Mouse (Mus musculus) G1E (cell line): ENCODE data around the gene Wdr13. TPM values are rescaled to one million over a fixed set of nuclear protein-coding genes. Genes with fewer than 3 reads are reported as not detected.

Experiments used
- ATAC-seq: 2 replicates; pipeline ENCODE4 v1.8.0; 2016; ENCODE audit warnings: mild to moderate bottlenecking; ENCODE audit not compliant: insufficient number of reproducible peaks, poor library complexity, low FRiP score, severe bottlenecking; ENCODE audit errors: extremely low read depth
- DNase-seq: peaks from one replicate; pipeline ENCODE4 v3.0.0; 2012; ENCODE audit warnings: low spot score
- H3K27me3 ChIP-seq: 2 replicates; pipeline ENCODE4 v1.6.1; 2012; ENCODE audit warnings: mild to moderate bottlenecking, low read length, inconsistent platforms; ENCODE audit not compliant: insufficient read depth
- H3K36me3 ChIP-seq: replicated peaks from 2 replicates; pipeline ENCODE3; 2012; ENCODE audit warnings: mild to moderate bottlenecking, inconsistent platforms
- H3K4me1 ChIP-seq: 2 replicates; pipeline ENCODE4 v1.6.1; 2012; ENCODE audit warnings: low read depth, low read length, inconsistent platforms, mixed read lengths; ENCODE audit not compliant: insufficient read depth
- H3K4me3 ChIP-seq: 2 replicates; pipeline ENCODE4 v1.5.1; 2012; ENCODE audit warnings: low read depth, mild to moderate bottlenecking, inconsistent platforms, low read length, moderate library complexity, mixed read lengths
- H3K9me3 ChIP-seq: replicated peaks from 2 replicates; pipeline ENCODE4 v1.6.1; 2012; ENCODE audit warnings: inconsistent platforms
- CTCF ChIP-seq: IDR thresholded peaks from 2 replicates; pipeline ENCODE4 v1.5.1; 2012; ENCODE audit warnings: low read depth, low read length, inconsistent platforms, mixed read lengths
- GATA1 ChIP-seq: IDR thresholded peaks from 2 replicates; pipeline ENCODE4 v1.6.1; 2012; ENCODE audit warnings: borderline replicate concordance, low read length, inconsistent platforms, mixed read lengths
- GATA2 ChIP-seq: IDR thresholded peaks from 2 replicates; pipeline ENCODE4 v1.6.1; 2012; ENCODE audit warnings: low read depth, low read length, inconsistent platforms, borderline replicate concordance
- POLR2AphosphoS5 ChIP-seq: IDR thresholded peaks from 2 replicates; pipeline ENCODE4 v1.6.1; 2012; ENCODE audit warnings: low read depth, low read length, inconsistent platforms; ENCODE audit not compliant: insufficient replicate concordance
- TAL1 ChIP-seq: conservative IDR thresholded peaks from 2 replicates; pipeline ENCODE4 v1.6.1; 2012; ENCODE audit warnings: low read depth, low read length, inconsistent platforms, mixed read lengths
- polyA plus RNA-seq: library from polyadenylated mRNA; stranded (reverse); fragments of >175 nt; gene quantifications from 2 replicates; pipeline ENCODE4 v1.2.3, GENCODE M21; 2012
- total RNA-seq, 2 experiments: library from RNA; stranded (forward) in 1 of 2; stranded (reverse) in 1 of 2; fragments of 200-1000 nt in 1 of 2; fragments of >200 nt in 1 of 2; fragmentation: Nextera tagmentation in 1 of 2; gene quantifications; 2 replicates each; pipeline ENCODE4 v1.2.3; 2014 to 2017

The Wdr13 gene
- total and polyA plus RNA-seq, 3 experiments, result 22.2 to 34.3 (median 24.6) TPM

DNA sequence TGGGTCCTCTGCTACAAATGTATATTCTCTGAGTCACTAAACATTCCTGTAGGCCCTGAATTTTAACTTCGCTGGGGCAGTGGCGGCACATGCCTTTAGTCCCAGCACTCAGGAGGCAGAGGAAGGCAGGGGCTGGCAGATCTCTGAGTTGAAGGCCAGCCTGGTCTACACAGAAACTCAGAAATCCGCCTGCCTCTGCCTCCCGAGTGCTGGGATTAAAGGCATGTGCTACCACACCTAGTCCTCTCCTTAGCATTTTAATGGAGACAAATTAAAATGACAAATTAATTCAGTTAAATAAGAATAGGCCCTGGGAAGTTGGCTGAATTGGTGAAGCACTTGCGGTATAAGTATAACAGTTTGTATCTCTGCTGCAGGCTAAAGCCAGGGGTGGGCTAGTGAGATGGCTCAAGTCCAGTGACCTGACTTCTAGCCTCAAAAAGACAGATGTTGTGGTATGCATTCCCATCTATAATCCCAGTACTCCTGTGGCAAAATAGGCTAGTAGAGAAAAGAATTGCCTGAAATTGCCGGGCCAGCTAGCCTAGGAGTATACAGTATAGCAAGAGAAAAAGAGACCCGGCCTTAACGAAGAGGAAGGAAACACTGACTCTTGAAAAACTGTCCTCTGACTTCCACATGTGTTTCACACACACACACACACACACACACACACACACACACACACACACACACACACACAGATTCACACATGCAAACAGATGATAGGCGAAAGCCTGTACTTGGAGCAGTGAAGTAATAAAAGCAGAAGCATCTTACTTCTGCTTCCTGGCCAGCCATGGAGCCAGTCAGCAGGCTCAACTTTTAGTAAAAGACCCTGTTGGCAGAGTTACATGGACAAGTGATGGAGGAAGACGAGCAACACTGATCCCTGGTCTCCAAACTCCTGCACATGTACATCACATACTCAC lies 35.3 kb upstream of the Wdr13 start:
- no peaks in the 10 kb centered on the region; the same call in 1 of the 2 replicates for H3K4me1 ChIP-seq
- TF ChIP-seq POLR2AphosphoS5 (no peak), GATA2 (no peak), CTCF (no peak)
- no peak overlapping the region for H3K4me3 ChIP-seq
- no peaks in the 10 kb centered on the region for H3K9me3 ChIP-seq
- DNase-seq, result no peak
- no peaks in the 10 kb centered on the region for H3K27me3 ChIP-seq
- peaks cover 70% of the 10 kb centered on the region for H3K36me3 ChIP-seq
- ATAC-seq, result no peak

DNA sequence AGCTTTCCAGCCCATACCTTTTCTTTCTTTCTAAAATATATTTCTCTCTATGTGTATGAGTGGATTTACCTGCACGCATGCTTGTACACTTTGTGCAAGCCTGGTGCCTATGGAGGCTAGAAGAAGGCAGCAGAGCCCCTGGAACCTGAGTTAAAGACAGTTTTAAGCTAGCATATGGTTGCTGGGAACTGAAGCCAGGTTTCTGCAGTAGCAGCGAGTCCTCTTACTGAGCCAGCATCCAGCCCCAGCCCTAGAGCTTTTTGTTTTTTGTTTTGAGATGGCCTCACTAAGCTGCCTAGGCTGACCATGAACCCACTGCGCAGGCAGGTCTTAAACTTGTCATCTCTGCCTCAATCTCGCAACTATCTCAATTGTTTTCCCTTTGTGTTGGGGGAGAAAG lies 31.8 kb upstream of the Wdr13 start:
- no peak for DNase-seq
- Histone ChIP-seq H3K4me1 (no peaks in the 10 kb centered on the region), H3K27me3 (no peaks in the 10 kb centered on the region), H3K9me3 (no peaks in the 10 kb centered on the region), H3K36me3 (peaks cover 65% of the 10 kb centered on the region), H3K4me3 (no peak overlapping the region)
- no peak for TF ChIP-seq POLR2AphosphoS5
- no peak for TF ChIP-seq GATA1
- TF ChIP-seq GATA2, result no peak
- no peak for TF ChIP-seq TAL1
- TF ChIP-seq CTCF, result no peak
- ATAC-seq, result no peak

DNA sequence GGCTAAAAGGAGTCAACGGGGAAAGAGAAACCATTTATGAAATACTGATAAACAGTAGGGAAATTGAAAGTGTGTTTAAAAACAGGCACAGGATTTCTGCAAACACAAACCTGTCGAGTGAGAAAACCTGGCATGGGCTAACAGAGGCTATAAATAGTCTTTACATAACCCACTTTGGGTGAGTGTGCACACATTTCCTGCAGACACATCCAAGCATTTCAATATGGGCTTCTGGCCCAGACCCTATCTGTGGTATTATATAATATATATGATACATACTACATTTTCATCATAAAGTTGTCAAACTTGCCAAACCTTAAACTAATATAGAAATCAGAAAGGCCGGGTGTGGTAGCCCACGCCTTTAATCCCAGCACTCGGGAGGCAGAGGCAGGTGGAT lies 30.4 kb upstream of the Wdr13 start:
- Histone ChIP-seq H3K4me1 (no peaks in the 10 kb centered on the region), H3K36me3 (peaks cover 63% of the 10 kb centered on the region), H3K9me3 (no peaks in the 10 kb centered on the region), H3K4me3 (no peak overlapping the region), H3K27me3 (no peaks in the 10 kb centered on the region)
- DNase-seq (no peak), ATAC-seq (no peak)
- no peak for TF ChIP-seq GATA1
- no peak for TF ChIP-seq TAL1
- no peak for TF ChIP-seq CTCF
- TF ChIP-seq POLR2AphosphoS5, result no peak
- TF ChIP-seq GATA2, result no peak

DNA sequence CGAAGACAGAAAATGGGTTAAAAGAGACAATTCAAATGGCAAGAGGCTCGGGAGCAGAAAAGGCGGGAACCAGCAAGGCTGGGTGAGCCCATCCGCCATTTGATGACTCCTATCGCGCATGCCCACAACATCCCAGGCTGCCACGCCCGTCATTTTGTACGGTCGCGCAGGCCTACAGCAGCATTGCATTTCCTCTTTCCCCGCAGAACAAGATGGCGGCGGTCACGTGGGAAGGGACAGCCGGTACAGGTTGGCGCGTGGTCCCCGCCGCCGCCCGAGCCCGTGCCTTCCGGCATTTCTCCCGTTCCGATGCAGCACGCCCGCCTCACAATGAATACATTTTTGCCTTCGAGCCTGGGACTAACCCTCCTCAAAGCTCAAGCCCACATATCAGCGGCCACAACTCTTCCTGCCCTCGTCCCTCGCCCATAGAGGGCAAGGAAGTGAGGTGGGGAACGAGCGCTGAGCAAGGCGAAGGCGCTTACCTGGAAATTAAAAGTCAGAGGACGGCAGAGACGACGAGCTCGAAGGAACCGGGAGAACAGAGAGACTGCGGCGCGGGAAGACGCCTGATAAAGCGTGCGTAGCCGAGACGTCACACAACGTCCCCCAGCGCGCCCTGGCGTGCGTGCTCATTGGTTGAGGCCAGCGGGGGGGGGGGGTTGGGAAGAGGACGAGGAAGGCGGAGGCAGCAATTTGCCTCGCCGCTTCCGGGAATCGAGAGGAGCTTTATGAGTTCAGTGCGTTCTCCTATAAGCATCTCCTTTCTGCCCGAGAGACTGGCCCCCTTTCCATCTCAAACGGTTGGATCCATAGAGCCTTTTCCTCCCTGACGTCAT lies 12.7 kb upstream of the Wdr13 start, which contains the start of gene Rbm3:
TSS of gene Rbm3 (minus strand) at position 728 of the 839 bp plus-strand sequence.
- peak within 1 kb of the TSS; percentile 79 for H3K4me3 ChIP-seq
- no peaks in the 10 kb centered on the region for H3K9me3 ChIP-seq
- H3K27me3 ChIP-seq, result no peaks in the 10 kb centered on the region
- DNase-seq, result peak; percentile 69
- TF ChIP-seq GATA1 (no peak), CTCF (no peak), POLR2AphosphoS5 (no peak), GATA2 (no peak), TAL1 (no peak)
- peaks cover 41% of the 10 kb centered on the region for H3K36me3 ChIP-seq
- peak; percentile 63 for ATAC-seq
- peaks cover 51% of the 10 kb centered on the region for H3K4me1 ChIP-seq

DNA sequence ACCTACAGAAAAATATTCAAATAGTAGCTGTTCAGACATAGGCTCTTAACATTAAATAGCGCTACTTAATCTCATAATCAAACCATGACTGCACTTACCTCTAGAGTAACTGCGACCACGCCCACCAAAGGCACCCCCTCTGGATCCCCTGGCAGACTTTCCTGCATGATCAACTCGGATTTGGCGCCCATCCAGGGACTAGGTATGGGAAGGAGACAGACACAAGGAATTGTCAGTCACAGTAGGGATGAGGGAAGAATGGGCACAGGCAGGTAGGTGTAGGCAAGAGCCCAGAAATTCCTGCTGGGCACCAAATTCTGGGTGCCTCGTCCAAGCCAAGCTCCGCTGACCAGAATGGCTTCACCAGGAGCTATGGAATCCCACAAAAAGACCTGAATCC lies 11.1 kb upstream of the Wdr13 start:
- ATAC-seq (no peak), DNase-seq (no peak)
- TF ChIP-seq TAL1, result no peak
- no peak for TF ChIP-seq POLR2AphosphoS5
- no peaks in the 10 kb centered on the region for H3K9me3 ChIP-seq
- H3K27me3 ChIP-seq, result no peaks in the 10 kb centered on the region
- H3K36me3 ChIP-seq, result peaks cover 42% of the 10 kb centered on the region
- peak overlapping the region; percentile 79 for H3K4me3 ChIP-seq
- peaks cover 43% of the 10 kb centered on the region for H3K4me1 ChIP-seq

DNA sequence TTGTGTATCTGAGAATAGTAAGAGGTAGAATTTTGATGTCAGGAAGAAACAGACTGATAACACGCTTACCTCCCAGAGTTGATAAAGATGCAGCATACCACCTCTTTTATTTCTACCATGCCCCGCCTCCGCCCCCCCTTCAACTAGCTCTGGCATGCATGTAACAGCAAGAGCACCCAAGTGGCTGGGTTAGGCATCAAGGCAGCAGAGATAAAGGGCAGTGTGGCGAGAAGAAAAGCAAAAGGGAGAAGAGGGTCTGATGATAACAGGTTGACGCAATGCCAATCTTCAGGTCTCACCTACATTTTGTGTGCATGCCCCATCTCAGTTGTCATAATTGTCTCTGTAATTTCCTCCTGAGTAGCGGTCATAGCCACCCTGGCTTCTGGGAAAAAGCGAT lies 10.3 kb upstream of the Wdr13 start:
- TF ChIP-seq TAL1 (no peak), CTCF (no peak), GATA2 (no peak), GATA1 (no peak), POLR2AphosphoS5 (no peak)
- Histone ChIP-seq H3K27me3 (no peaks in the 10 kb centered on the region), H3K9me3 (no peaks in the 10 kb centered on the region), H3K4me1 (peaks cover 35% of the 10 kb centered on the region), H3K4me3 (peak overlapping the region; percentile 60; the same call in 1 of the 2 replicates), H3K36me3 (peaks cover 50% of the 10 kb centered on the region)
- ATAC-seq (no peak), DNase-seq (no peak)
